Mouse (Mus musculus) ES-E14 (cell line): ENCODE results near the gene Wfikkn1. TPM values are rescaled to one million over a fixed set of nuclear protein-coding genes. Genes with fewer than 3 reads are reported as not detected.

ENCODE experiments used
- DNase-seq: peaks from one replicate; pipeline ENCODE4 v3.0.0-alpha.2; 2013; ENCODE audit warnings: low read depth, low spot score
- H3K27ac ChIP-seq: 2 replicates; pipeline ENCODE4 v1.5.1; 2012; ENCODE audit warnings: low read depth, mild to moderate bottlenecking, low read length, moderate library complexity, mixed read lengths; ENCODE audit not compliant: poor library complexity, insufficient read depth, severe bottlenecking
- H3K36me3 ChIP-seq: 2 replicates; pipeline ENCODE4 v1.6.1; 2012; ENCODE audit warnings: mild to moderate bottlenecking, low read length, moderate library complexity, mixed read lengths; ENCODE audit not compliant: control insufficient read depth, poor library complexity, insufficient read depth, severe bottlenecking
- H3K4me1 ChIP-seq, 2 experiments: fragments of 150-350 bp in 1 of 2; sonication (generic) in 1 of 2; 2 replicates each; pipeline ENCODE4 v1.6.1; 2012; ENCODE audit warnings: low read length in 2 of 2, mild to moderate bottlenecking in 1 of 2, mixed read lengths in 1 of 2; ENCODE audit not compliant: control insufficient read depth in 2 of 2, insufficient read depth in 2 of 2, poor library complexity in 1 of 2
- H3K4me3 ChIP-seq, 2 experiments: fragments of 150-350 bp in 1 of 2; sonication (generic) in 1 of 2; 2 replicates each; pipeline ENCODE4 v1.5.1; 2012; ENCODE audit warnings: low read length in 2 of 2, low read depth in 1 of 2, mild to moderate bottlenecking in 1 of 2, mixed read lengths in 1 of 2; ENCODE audit not compliant: insufficient read depth in 1 of 2, poor library complexity in 1 of 2, severe bottlenecking in 1 of 2
- H3K9ac ChIP-seq: 2 replicates; pipeline ENCODE4 v1.6.1; 2012; ENCODE audit warnings: low read depth, mild to moderate bottlenecking, low read length, mixed read lengths; ENCODE audit not compliant: poor library complexity, insufficient read depth, severe bottlenecking
- H3K9me3 ChIP-seq: fragments of 150-350 bp; sonication (generic); 2 replicates; pipeline ENCODE4 v1.6.1; 2012; ENCODE audit warnings: low read depth, mild to moderate bottlenecking, low read length; ENCODE audit not compliant: control insufficient read depth, insufficient read depth
- CHD2 ChIP-seq: IDR thresholded peaks from 2 replicates; pipeline ENCODE4 v1.6.1; 2014; ENCODE audit warnings: mild to moderate bottlenecking, low read depth, low read length, inconsistent platforms
- HCFC1 ChIP-seq: IDR thresholded peaks from 2 replicates; pipeline ENCODE4 v1.6.1; 2012; ENCODE audit warnings: low read length, inconsistent platforms, borderline replicate concordance; ENCODE audit not compliant: insufficient read depth
- MAFK ChIP-seq: IDR thresholded peaks from 2 replicates; pipeline ENCODE4 v1.6.1; 2014; ENCODE audit warnings: mild to moderate bottlenecking, low read depth, low read length, inconsistent platforms; ENCODE audit not compliant: insufficient read depth
- ZC3H11A ChIP-seq: IDR thresholded peaks from 2 replicates; pipeline ENCODE4 v1.6.1; 2012; ENCODE audit warnings: low read depth, mild to moderate bottlenecking, inconsistent platforms, low read length, borderline replicate concordance
- ZNF384 ChIP-seq: IDR thresholded peaks from 2 replicates; pipeline ENCODE4 v1.6.1; 2012; ENCODE audit warnings: low read depth, low read length, inconsistent platforms
- in situ Hi-C, 2 experiments: fragments of 600-800 bp; cut with MboI; formaldehyde crosslinking; loops; one replicate each; pipeline ENCODE4 v1.15.1; 2025; ENCODE audit warnings: low sequenced_read_pairs in 2 of 2, inconsistent platforms in 1 of 2; ENCODE audit not compliant: unreplicated experiment in 2 of 2
- total RNA-seq: library from RNA; depleted of rRNA; stranded (reverse); fragments of 300-350 nt; gene quantifications from 2 replicates; pipeline ENCODE4 v1.2.3, GENCODE M21; 2012

Wfikkn1 gene
- total RNA-seq, 1 experiment: 3.3 TPM

DNA sequence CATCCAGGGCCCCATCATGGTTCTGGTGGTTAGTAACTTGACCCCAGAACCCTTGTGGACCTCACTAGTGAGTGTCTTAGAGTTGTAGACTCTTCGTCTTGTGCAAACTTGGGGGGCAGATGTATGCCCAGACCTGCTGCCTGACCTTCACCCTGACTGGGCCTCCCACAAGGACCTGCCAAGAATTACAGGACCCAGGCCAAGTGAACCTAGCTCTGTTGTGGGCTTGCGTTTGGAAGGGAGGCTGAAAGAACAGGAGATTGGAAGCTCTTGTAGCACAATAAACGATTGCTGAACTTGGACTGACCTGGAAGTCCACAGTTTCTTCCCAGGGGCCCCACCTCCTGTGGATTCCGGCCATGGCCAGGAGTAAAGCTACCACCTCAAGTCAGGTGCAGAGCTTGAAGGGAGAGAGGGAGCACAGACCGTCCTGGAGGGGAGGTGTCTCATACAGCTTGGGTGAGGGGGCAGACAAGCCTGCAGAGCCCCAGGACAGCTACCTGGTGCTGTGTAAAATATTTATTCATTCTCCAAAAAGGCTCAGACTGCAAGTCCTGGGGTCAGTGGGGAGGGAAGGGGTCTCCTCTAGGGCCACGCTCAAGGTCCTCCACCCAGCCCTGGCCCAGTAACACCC, 46.6 kb downstream of the Wfikkn1 start:
- DNase-seq: no peak
- Histone ChIP-seq H3K9me3 (no peaks in the 10 kb centered on the region), H3K4me1 (peaks cover 2 to 26% of the 10 kb centered on the region in 2 experiments; a peak in 1 of 4 replicates), H3K36me3 (peaks cover 46% of the 10 kb centered on the region), H3K27ac (no peak overlapping the region), H3K9ac (peak overlapping the region; percentile 91), H3K4me3 (peak overlapping the region; percentile 83 to 97)
- TF ChIP-seq ZNF384 (no peak), ZC3H11A (no peak), CHD2 (no peak)
- in situ Hi-C loops: no loop called here

- in situ Hi-C loops: no loop called here
- Histone ChIP-seq H3K4me3 (peak within 1 kb of the TSS; percentile 96 to 97), H3K4me1 (peaks cover 2 to 29% of the 10 kb centered on the region in 2 experiments; a peak in 1 of 4 replicates), H3K9ac (peak within 1 kb of the TSS; percentile 97), H3K9me3 (no peaks in the 10 kb centered on the region), H3K36me3 (peaks cover 42% of the 10 kb centered on the region), H3K27ac (peak within 1 kb of the TSS; percentile 86)
- TF ChIP-seq CHD2 (no peak), ZC3H11A (no peak), HCFC1 (no peak), MAFK (no peak), ZNF384 (no peak)
- DNase-seq: peak; percentile 80
Measured at GRCm38 (mm10) chr17:25833291-25833663, 47.4 kb downstream of the Wfikkn1 start, which contains the start of gene Stub1. Stub1 (minus strand) TSS chr17:25833404.

DNA sequence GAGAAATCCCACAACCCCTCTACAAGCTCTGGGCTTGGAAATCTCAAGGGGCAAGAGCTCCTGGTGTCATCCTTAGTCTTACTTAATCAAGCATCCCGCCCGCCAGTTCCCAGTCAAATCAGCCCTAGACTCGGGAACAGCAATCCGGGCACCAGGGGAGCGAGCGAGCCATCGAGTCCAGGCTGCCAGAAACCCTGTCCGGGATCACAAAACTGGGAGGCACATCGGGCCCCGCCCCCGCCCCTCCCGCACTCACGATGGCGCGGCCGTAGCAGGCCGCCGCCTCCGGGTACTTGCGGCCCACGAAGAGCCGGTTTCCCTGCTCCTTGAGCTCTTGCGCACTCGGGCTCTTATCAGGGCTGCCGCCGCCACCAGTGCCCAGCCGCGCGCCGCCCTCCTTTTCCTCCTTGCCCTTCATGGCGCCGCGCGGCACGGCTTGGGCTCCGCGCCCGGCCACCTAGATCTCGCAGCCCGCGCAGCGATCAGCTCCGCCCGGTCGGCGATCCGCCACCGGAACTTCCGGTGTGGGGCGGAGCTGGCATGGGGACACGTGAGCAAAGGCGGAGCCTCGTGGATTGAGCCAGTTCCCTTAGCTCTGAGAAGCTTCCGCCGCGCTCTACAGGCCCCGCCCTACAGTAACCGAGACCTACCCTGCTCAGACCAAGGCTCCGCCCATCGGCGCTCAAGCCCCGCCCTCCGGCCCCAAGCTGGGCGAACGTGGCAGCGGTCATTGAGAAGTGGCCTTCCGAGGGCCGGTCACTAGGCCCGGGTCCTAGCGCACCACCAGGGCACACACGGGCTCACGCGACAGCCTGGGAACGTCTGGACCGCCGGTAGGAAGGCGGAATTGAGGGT, 48.0 kb downstream of the Wfikkn1 start:
- in situ Hi-C loops: no loop called here
- H3K36me3 ChIP-seq: peaks cover 43% of the 10 kb centered on the region
- H3K4me1 ChIP-seq: peaks cover 2 to 32% of the 10 kb centered on the region in 2 experiments; a peak in 1 of 4 replicates
- H3K27ac ChIP-seq: peak overlapping the region; percentile 86
- no peak for TF ChIP-seq CHD2
- TF ChIP-seq HCFC1: peak; percentile 71
- H3K4me3 ChIP-seq: peak overlapping the region; percentile 96 to 97
- peak overlapping the region; percentile 97 for H3K9ac ChIP-seq
- no peaks in the 10 kb centered on the region for H3K9me3 ChIP-seq
- DNase-seq: peak; percentile 97

DNA sequence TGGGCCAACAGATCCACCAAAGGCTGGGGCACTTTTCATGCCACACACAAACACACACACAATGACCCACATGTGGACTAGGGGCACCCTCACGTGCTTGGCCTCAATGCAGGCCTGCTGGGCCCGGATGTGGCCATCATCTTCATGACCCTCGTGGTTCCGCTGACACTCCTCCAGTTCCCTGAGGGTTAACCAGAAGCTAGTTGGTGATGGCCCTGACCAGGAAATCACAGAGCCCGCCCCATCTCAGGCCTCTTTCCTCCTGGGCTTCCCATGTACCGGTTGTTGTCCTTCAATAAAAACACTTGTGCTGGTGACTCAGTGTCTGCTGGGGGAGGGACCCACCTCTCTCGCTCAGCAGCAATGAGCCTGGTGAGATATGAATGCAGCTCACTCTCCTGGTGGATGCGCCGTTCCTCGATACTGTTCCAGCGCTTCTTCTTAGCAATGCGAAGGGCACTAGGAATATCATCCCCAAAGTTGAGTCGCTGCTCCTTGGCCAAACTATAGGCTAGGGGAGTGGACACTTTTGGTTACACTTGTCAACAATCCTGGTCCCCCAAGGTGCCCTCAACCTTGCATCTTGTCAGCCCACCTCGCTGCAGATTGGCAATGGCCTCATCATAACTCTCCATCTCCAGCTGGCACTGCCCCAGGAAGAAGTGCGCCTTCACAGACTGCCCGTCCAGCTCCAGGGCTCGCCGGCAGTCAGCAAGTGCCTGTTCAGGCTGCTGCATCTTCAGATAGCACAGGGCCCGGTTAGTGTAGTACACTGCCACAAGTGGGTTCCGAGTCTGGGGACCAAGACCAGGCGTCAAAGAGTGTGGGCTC, 49.0 kb downstream of the Wfikkn1 start:
- in situ Hi-C loops: no loop called here
- Histone ChIP-seq H3K36me3 (peaks cover 51% of the 10 kb centered on the region), H3K4me3 (peak overlapping the region; percentile 96 to 97), H3K9ac (peak overlapping the region; percentile 97), H3K4me1 (peaks cover 2 to 36% of the 10 kb centered on the region in 2 experiments; a peak in 1 of 4 replicates), H3K27ac (no peak overlapping the region), H3K9me3 (no peaks in the 10 kb centered on the region)
- DNase-seq: no peak
- TF ChIP-seq ZNF384 (no peak), ZC3H11A (no peak), HCFC1 (no peak), MAFK (no peak), CHD2 (no peak)
